Mouse (Mus musculus) ES-CJ7 (cell line): ENCODE results near the gene Asah2.

Experiments
- DNase-seq: peaks from one replicate; pipeline ENCODE4 v3.0.0; 2011; ENCODE audit warnings: low read depth, low spot score

The Asah2 gene

GRCm38 (mm10) chr19:31975882-31976281 is 132.1 kb downstream of the Asah2 start:
- no peak for DNase-seq

GRCm38 (mm10) chr19:31971998-31972397 is 136.0 kb downstream of the Asah2 start:
- DNase-seq = peak; percentile 74

- DNase-seq = no peak
These were observed 136.6 kb downstream of the Asah2 start for GRCm38 (mm10) chr19:31971405-31971804.

GRCm38 (mm10) chr19:31967933-31968532 is 140.0 kb downstream of the Asah2 start:
- DNase-seq = peak; percentile 21

GRCm38 (mm10) chr19:31963147-31963546 is 144.9 kb downstream of the Asah2 start:
- DNase-seq = no peak

GRCm38 (mm10) chr19:31960434-31960833 is 147.6 kb downstream of the Asah2 start:
- DNase-seq = no peak

GRCm38 (mm10) chr19:31956359-31956758 is 151.7 kb downstream of the Asah2 start:
- no peak for DNase-seq

- DNase-seq = no peak
These were observed 153.3 kb downstream of the Asah2 start for GRCm38 (mm10) chr19:31954696-31955095.

- no peak for DNase-seq
These were observed 153.7 kb downstream of the Asah2 start for GRCm38 (mm10) chr19:31954267-31954666.

GRCm38 (mm10) chr19:31953799-31954198 is 154.2 kb downstream of the Asah2 start:
- DNase-seq = no peak

GRCm38 (mm10) chr19:31950793-31951489 is 157.1 kb downstream of the Asah2 start:
- DNase-seq = no peak
